Mouse (Mus musculus): ENCODE measurements around the gene Shc2. TPM values are rescaled to one million over a fixed set of nuclear protein-coding genes. Genes with fewer than 3 reads are reported as not detected.
A peak's percentile ranks its signal among the peaks of the same experiment; 100 is the strongest.

Shc2 gene
- total RNA-seq, 2 experiments from 2014 or later, result 3.5 to 4.0 TPM

- no peak for DNase-seq
- intact Hi-C loops (cut with DNase I), result no loop called here
Measured at GRCm38 (mm10) chr10:79585723-79586122, 52.0 kb downstream of the Shc2 start.

GRCm38 (mm10) chr10:79585136-79585535 lies 52.6 kb downstream of the Shc2 start:
- no peak for DNase-seq
- intact Hi-C loops (cut with DNase I), result no loop called here

- intact Hi-C loops (cut with DNase I), result no loop called here
- DNase-seq, result no peak
Measured at GRCm38 (mm10) chr10:79584426-79584825, 53.3 kb downstream of the Shc2 start.

- intact Hi-C loops (cut with DNase I), result no loop called here
Measured at GRCm38 (mm10) chr10:79584021-79584420, 53.7 kb downstream of the Shc2 start.

GRCm38 (mm10) chr10:79581501-79581900 lies 56.2 kb downstream of the Shc2 start:
- intact Hi-C loops (cut with DNase I), result no loop called here
- no peak for DNase-seq

More at GRCm38 (mm10) chr10:79584021-79584420, 53.7 kb downstream of the Shc2 start:
- DNase-seq, result no peak

GRCm38 (mm10) chr10:79580811-79581210 lies 56.9 kb downstream of the Shc2 start:
- intact Hi-C loops (cut with DNase I), result no loop called here
- DNase-seq, result peak in 1 of 2 experiments; percentile 53

- DNase-seq, result no peak
- intact Hi-C loops (cut with DNase I), result no loop called here
Measured at GRCm38 (mm10) chr10:79580356-79580755, 57.4 kb downstream of the Shc2 start.

GRCm38 (mm10) chr10:79579781-79580180 lies 57.9 kb downstream of the Shc2 start:
- intact Hi-C loops (cut with DNase I), result no loop called here
- DNase-seq, result no peak

GRCm38 (mm10) chr10:79578891-79579290 lies 58.8 kb downstream of the Shc2 start:
- no peak for DNase-seq
- intact Hi-C loops (cut with DNase I), result no loop called here

GRCm38 (mm10) chr10:79578276-79578675 lies 59.4 kb downstream of the Shc2 start:
- intact Hi-C loops (cut with DNase I), result no loop called here
- no peak for DNase-seq

- no peak for DNase-seq
- intact Hi-C loops (cut with DNase I), result no loop called here
Measured at GRCm38 (mm10) chr10:79577376-79577775, 60.3 kb downstream of the Shc2 start.

- intact Hi-C loops (cut with DNase I), result no loop called here
- DNase-seq, result no peak
Measured at GRCm38 (mm10) chr10:79575754-79576153, 62.0 kb downstream of the Shc2 start.

GRCm38 (mm10) chr10:79574796-79575195 lies 62.9 kb downstream of the Shc2 start:
- DNase-seq, result no peak
- intact Hi-C loops (cut with DNase I), result no loop called here

GRCm38 (mm10) chr10:79574350-79574749 lies 63.4 kb downstream of the Shc2 start:
- intact Hi-C loops (cut with DNase I), result no loop called here
- DNase-seq, result no peak

- intact Hi-C loops (cut with DNase I), result no loop called here
- DNase-seq, result no peak
Measured at GRCm38 (mm10) chr10:79573611-79574010, 64.1 kb downstream of the Shc2 start.

GRCm38 (mm10) chr10:79571314-79571713 lies 66.4 kb downstream of the Shc2 start:
- intact Hi-C loops (cut with DNase I), result no loop called here
- no peak for DNase-seq

- intact Hi-C loops (cut with DNase I), result no loop called here
- DNase-seq, result no peak
Measured at GRCm38 (mm10) chr10:79569921-79570320, 67.8 kb downstream of the Shc2 start.

Other genes starting within 250 kb of the Shc2 start
- gene Vmn2r83, start 169.2 kb downstream of the Shc2 start, total RNA-seq (2021), result not detected
- gene Plpp2, start 104.1 kb downstream of the Shc2 start, total RNA-seq (2021), result 1 to 10 TPM; 2.4 to 3.1 TPM
- gene Mier2, start 82.7 kb downstream of the Shc2 start, total RNA-seq (2021), result 10 to 100 TPM in 1 of 2 experiments, 1 to 10 TPM in 1; 9.2 to 12.4 TPM
- not detected for gene Theg, start 50.6 kb downstream of the Shc2 start, total RNA-seq (2021)
- not detected for gene C2cd4c, start 23.9 kb downstream of the Shc2 start, total RNA-seq (2021)
- gene Odf3l2, start 7.8 kb upstream of the Shc2 start, total RNA-seq (2021), result not detected
- under 1 TPM in 1 of 2 experiments, not detected in 1; 0.37 TPM for gene Madcam1, start 26.6 kb upstream of the Shc2 start, total RNA-seq (2021)
- gene Tpgs1, start 31.5 kb upstream of the Shc2 start, total RNA-seq (2021), result 10 to 100 TPM; 21.7 to 23.0 TPM
- 100 to 1,000 TPM; 158 to 159 TPM for gene Cdc34, start 44.3 kb upstream of the Shc2 start, total RNA-seq (2021)
- 1 to 10 TPM; 4.5 to 5.4 TPM for gene Gzmm, start 51.1 kb upstream of the Shc2 start, total RNA-seq (2021)
- 1,000 to 10,000 TPM; 1,285 to 1,330 TPM for gene Bsg, start 66.6 kb upstream of the Shc2 start, total RNA-seq (2021)
- 10 to 100 TPM; 35.7 to 38.7 TPM for gene Hcn2, start 78.7 kb upstream of the Shc2 start, total RNA-seq (2021)
- 10 to 100 TPM; 45.3 to 46.8 TPM for gene Polrmt, start 108.7 kb upstream of the Shc2 start, total RNA-seq (2021)
- gene Fgf22, start 117.2 kb upstream of the Shc2 start, total RNA-seq (2021), result not detected
- gene Rnf126, start 129.0 kb upstream of the Shc2 start, total RNA-seq (2021), result 10 to 100 TPM; 25.9 to 26.7 TPM
- gene Fstl3, start 139.4 kb upstream of the Shc2 start, total RNA-seq (2021), result 1 to 10 TPM; 2.8 to 3.4 TPM
- gene Prss57, start 153.0 kb upstream of the Shc2 start, total RNA-seq (2021), result under 1 TPM in 1 of 2 experiments, not detected in 1; 0.51 TPM
- gene Palm, start 155.7 kb upstream of the Shc2 start, total RNA-seq (2021), result 10 to 100 TPM; 71.8 to 86.5 TPM
- under 1 TPM; 0.26 to 0.54 TPM for gene Misp, start 183.1 kb upstream of the Shc2 start, total RNA-seq (2021)
- gene Ptbp1, start 216.5 kb upstream of the Shc2 start, total RNA-seq (2021), result 10 to 100 TPM; 82.2 TPM
- gene Prtn3, start 236.6 kb upstream of the Shc2 start, total RNA-seq (2021), result under 1 TPM in 1 of 2 experiments, not detected in 1; 0.29 TPM
- gene Plppr3, start 236.7 kb upstream of the Shc2 start, total RNA-seq (2021), result under 1 TPM; 0.20 to 0.29 TPM
- not detected for gene Elane, start 248.3 kb upstream of the Shc2 start, total RNA-seq (2021)